Mouse (Mus musculus) megakaryocyte progenitor cell, adult 5-6 weeks (primary cell): ENCODE measurements around the gene Capn11. TPM values are rescaled to one million over a fixed set of nuclear protein-coding genes. Genes with fewer than 3 reads are reported as not detected.

Experiments used
- ATAC-seq: replicated peaks from 2 replicates; pipeline ENCODE4 v1.8.0; 2016; ENCODE audit warnings: mild to moderate bottlenecking, moderate TSS enrichment, inconsistent platforms; ENCODE audit not compliant: poor library complexity
- total RNA-seq, 2 experiments: library from RNA; stranded (forward) in 1 of 2; stranded (reverse) in 1 of 2; fragments of 157-497, 149-512 nt in 1 of 2; fragments of 200-1000 nt in 1 of 2; gene quantifications; 2 replicates each; pipeline versions ENCODE4 v1.2.3 to v1.2.4; 2015 to 2017

Gene Capn11
- total RNA-seq (2015) (0.07 TPM in 1 of 2 replicates, not detected in the other), total RNA-seq (2017) (0.17 TPM in 1 of 2 replicates, not detected in the other)

DNA sequence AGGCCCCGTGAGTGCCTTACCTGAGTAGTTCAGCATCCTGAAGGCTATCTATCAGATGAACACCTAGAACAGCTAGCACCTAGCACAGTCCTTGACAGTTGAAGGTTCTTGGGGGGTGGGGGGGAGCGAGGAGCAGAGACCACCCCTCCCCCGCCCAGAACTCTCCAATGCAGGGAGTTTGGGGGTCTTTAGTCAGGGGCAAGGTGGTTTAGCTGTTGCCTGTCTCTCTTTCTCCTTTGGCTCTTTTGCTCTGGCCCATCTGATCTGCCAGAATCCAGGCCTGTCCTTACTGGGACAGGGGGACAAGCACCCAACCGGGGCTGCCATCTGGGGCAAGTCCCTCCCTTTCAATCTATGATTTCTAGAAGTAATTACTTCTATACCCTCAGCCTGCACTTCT, at the start of gene Capn11:
Gene Capn11 (minus strand): TSS at position 101 of the 400 bp plus-strand sequence.
- ATAC-seq = no peak

DNA sequence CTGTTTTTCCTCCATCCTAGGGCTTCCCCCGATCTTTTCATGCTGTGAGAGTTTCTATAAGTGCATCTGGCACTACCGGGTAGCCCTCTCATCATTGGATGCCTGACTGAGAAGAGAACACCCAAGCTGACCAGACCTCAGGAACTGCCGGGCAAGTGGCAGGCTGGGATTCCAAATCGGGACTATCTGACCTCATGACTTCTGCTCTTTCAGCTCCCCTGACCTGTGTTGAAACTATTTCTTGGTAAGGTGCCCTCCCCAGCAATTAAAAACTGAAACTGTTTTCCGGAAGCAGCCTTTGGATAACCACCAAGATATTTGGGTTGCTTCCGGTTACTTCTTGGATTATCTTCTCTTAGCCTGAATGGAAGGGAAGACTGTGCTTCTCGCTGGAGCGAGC, 49.1 kb upstream of the Capn11 start:
- ATAC-seq = no peak

DNA sequence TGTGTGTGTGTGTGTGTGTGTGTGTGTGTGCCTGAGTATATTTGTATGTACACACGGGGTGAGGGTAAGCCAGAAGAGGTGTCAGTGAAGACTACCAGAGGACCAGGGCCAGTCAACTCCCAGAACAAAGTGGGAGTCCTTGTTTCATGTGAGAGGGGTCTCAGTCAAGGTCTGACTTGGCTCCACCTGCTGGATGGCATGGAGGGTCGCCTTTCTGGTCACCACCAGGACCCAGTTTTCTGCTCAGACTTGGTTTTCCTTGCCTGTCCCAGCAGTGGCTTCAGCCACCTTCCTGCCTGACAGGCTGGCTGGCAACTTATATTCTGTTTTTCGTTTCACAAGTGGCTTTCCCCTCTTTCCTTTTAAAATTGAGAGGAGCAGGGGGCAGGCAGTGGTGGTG, 48.3 kb upstream of the Capn11 start:
- ATAC-seq = no peak

DNA sequence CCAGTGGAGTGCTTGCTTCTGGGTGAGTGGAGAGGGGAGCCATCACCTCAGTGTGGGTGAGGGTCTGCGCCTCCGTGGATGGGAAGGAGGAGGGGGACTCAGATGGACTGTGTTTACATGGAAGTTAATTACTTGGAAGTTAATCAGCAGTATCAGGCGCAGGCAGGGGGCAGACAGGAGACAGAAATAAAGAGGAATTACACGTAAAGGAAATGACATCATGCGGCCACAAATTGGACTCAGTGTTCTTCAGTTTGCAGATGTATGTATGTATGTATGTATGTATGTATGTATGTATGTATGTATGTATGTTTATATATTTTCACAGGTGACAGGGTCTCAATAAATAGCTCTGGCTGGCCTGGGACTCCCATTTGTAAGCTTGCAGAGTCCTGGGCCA, 47.7 kb upstream of the Capn11 start:
- no peak for ATAC-seq

GRCm38 (mm10) chr17:45703187-45703586, 44.1 kb upstream of the Capn11 start:
- peak; percentile 88 for ATAC-seq

GRCm38 (mm10) chr17:45702254-45702653, 43.1 kb upstream of the Capn11 start:
- no peak for ATAC-seq

- ATAC-seq = no peak
Measured at GRCm38 (mm10) chr17:45701236-45701591, 42.1 kb upstream of the Capn11 start.

DNA sequence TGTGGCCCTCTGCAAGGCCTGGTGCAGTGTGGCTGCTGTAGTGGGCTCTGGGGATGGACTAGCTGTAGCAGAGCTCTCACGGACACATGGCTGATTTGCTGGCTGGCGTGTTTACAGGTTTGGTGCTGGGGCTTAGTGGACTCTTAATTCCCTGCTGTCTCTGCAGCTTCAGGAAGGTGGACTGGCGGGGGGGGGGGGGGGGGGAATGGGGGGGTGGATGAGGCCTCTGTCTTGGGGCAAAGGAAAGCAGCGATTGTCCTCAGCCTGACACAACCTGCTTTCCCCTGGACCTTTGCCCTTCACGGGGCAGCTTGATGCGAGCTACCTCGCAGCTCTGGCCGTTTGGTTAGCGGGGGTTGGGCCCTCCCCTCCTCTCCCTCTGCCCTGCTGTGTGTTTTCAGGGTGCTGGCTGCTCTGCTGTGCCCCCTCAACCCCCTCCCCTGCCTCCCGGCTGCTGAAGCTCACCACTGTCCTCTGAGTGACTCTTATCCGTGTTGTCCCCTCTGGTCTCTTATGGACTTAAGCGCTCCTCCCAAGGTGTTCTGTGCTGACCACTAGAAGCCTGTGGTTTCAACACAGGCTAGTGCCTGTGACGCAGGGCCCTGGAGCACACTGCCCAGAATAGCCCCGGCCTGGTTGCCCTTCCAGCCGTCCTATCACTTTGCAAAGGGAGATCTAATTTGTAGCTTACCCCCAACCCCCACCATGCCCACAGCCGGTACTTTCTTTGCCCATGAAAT, 41.5 kb upstream of the Capn11 start:
- ATAC-seq = no peak

- ATAC-seq = no peak
Measured at GRCm38 (mm10) chr17:45699039-45699740, 40.1 kb upstream of the Capn11 start.

DNA sequence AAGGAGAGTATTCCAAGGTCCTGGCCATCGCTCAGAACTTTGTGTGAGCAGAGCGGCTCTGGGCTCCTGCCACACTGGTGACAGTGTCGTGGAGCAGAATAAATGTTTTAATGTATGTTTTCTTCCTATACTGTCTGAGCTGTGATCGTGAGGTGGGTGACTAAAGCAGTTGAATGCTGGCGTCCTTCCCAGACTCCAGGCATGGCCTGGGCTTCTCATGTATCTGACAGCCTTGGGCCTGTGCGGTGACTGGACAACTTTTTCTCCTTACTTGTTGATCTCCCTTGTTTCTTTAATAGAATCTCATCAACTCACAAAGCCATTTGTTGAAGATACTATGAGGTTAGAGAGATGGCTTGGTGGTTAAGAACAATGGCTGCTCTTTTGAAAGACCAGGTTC, 39.2 kb upstream of the Capn11 start:
- no peak for ATAC-seq

DNA sequence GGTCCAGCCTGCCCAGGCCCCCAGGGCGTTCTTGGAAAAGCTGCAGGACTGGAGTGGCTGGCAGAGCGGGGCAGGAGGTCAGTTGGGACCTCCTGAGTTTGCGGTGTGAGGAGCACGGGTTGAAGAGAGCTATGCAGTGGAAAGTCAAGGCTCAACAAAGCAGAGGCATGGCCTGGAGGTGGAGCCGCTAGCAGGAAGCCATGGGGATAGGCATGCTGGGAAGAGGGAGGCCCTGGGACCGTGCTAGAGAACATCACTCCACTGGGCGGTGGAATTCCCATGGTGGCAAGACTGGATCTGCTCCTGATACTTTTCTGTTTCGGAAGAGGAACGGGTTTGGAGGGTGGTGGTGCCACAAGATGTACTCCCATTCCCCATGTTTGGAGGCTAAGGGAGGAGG, 37.9 kb upstream of the Capn11 start:
- no peak for ATAC-seq

DNA sequence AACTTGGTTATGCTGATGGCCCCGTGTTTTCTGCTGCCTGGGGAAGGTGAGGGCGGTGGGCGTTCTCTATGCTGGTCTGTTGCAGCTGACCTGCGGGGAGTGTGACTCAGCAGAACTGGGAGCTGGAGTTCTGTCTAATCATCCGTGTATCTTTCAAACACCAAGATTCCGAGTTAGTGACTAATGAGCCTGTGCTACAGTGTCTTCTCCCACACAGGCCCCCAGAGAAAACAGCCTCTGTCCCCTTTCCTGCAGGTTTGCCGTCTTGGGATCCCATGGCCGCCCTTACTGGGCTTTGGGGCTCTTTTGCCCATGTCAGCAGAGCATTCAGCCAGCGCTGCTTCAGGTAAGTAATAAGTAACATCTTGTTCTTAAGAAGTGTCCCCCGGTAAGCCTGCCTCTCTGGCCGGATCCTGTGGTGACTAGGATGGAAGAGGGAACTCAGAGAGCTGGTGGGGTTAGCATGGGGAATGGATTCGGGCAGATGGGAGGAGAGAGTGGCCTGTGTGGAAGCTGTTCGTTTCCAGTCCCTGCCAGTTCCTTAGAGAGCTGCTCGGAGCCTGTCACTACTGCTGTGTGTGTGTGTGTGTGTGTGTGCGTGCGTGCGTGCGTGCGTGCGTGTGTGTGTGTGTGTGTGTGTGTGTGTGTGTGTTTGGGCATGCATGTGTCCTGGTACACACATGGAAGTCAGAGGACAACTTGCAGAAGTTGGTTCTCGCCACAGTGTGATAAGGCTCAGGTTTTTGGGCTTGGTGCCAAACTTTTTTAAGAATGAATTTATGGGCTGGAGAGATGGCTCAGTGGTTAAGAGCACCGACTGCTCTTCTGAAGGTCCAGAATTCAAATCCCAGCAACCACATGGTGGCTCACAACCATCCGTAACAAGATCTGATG, 36.3 kb upstream of the Capn11 start:
- peak; percentile 67 for ATAC-seq

DNA sequence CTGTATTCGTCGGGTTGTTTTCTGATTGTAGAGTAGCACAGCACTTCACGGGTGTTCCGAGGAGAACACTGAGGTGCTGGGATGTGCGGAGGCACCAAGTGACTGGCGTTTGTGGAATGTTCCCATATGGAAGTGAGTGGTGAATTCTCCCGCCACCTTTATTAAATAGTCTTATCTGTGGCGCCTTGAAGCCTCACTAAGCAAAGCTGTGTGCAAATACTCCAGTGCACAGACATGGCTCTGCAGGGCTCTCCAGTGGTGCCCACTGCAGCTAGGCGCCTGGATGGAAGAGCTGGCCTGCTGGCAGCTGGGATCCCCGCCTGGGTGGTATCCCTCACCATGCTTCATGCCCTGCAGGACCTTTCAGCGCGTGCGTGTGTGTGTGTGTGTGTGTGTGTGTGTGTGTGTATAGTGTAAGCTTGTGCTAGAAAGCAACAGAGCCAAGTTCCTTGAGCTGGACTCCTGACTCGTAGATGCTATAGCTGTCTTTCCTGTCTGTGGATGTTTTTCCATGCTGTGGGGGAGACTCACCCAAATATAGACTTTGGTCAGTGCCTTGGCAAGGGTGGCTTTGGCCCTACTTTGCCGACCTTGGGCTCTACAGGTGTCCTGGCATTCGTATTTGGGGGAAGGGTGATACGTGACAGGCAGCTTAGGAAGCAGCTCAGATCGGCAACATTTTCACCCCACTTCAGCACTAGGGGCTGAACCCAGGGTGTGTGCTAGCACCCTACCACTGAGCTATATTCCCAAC, 34.9 kb upstream of the Capn11 start:
- ATAC-seq = no peak

DNA sequence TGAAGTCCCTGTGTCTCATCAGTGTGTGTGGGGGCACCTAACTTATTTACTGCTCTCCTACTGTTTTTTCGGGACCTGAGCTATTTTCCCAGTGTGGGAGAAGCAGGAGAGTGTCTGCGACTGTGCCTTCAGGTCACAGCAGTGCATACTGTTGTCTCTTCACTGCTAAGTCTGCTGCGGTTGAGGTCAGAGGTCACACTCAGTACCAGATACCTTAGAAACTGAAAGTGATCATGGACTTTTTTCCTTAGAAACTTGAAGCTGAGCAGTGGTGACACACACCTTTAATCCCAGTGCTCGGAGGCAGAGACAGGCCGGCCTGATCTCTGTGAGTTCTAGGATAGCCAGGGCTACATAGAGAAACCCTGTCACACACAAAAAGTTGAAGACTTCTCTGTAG, 33.0 kb upstream of the Capn11 start:
- no peak for ATAC-seq

DNA sequence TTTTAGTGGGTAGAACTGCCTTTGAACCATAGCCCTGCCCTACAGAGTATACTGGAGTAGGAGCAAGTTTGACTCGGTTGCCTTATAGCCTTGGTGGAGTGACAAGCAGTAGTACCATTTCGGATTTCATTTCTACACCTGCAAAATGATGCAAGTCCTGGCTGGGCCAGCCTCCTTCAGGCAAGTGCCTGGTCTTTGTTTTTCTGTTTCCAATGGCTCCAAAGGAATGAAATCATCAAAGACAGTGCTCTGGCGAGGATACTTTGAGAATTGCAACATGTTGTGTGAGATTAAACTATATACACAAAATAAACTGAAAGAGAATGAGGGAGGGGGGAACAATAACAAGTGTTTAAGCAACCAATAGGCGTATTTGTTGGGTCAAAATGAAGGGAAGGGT, 30.9 kb upstream of the Capn11 start:
- no peak for ATAC-seq

GRCm38 (mm10) chr17:45689120-45689519, 30.0 kb upstream of the Capn11 start:
- ATAC-seq = no peak

GRCm38 (mm10) chr17:45686716-45687115, 27.6 kb upstream of the Capn11 start, which contains the start of gene Tmem63b:
Gene Tmem63b (minus strand): TSS chr17:45686905.
- peak; percentile 42 for ATAC-seq

DNA sequence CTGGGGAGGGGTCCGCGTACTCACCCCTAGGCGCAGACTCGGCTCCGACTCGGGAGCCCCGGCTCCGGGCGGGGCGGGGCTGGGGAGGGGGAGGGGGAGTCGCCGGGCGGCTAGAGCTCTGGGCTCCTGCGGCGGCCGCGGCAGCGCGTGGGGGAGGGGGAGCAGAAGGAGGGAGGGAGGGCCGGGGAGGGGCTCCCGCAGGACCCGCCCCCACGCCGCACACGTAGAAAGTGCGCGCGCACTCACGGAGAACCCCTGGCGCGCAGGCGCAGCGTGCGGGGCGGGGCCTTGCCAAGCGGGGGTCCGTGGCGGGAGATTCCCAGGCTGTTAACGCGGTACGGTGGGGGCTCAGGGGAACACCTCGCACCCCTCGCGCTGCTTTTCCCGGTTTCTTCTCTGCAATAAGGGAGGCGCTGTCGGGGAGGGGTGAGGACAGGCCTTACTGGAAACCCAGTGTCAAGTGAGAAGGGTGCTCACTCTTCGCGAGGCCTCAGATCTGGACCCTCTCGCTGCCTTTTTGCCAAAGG, 27.0 kb upstream of the Capn11 start, which contains the start of gene Mrpl14:
Gene Mrpl14 (plus strand): TSS at position 230 of the 527 bp plus-strand sequence.
- ATAC-seq = peak; percentile 78

DNA sequence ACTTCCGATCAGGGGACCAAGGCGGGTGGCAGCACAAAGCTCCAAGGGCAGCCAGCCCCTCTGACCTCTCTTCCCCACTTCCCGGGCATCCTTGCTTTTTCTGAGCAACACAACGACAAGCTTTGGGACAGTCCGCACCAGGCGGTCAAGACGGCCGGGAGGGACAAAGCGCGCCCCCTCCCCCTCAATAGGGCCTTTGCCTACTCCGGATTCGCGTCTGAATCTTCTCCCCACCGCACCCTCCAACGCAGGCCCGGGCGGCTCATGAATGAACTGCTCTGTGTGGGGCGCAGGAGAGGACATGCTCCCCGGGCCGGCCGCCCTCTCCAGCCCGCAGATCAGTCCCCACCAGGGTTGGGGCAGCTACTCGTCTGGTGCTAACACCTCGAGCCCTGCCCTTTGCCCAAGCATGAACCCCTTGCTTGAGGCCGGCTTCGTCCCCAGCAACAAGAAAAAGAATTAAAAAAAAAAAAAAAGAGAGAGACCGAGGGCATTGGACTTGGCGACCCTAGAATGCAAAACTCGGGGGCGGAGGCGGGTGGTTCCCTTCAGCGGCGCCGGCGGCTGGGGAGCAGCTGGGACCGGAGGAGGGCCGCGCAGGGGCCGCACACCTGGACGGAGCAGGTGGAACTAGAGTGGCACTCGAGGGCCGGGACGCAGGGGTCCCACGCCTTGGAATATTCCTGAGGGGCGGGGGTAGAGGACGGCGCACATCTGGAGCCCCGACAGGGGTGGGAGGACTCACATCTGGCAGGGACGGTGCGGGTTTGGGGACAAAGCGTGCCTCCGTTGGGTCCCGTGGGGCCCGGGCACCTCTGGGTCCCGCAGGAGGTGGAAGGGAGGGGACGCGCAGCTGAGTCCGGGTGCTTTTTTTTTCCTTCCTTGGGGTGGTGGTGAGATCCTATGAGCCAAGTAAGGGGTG, 26.3 kb upstream of the Capn11 start:
- peak; percentile 50 for ATAC-seq
